ENCODE assay signal across 8 mouse cellular contexts in the genomic region with DNA sequence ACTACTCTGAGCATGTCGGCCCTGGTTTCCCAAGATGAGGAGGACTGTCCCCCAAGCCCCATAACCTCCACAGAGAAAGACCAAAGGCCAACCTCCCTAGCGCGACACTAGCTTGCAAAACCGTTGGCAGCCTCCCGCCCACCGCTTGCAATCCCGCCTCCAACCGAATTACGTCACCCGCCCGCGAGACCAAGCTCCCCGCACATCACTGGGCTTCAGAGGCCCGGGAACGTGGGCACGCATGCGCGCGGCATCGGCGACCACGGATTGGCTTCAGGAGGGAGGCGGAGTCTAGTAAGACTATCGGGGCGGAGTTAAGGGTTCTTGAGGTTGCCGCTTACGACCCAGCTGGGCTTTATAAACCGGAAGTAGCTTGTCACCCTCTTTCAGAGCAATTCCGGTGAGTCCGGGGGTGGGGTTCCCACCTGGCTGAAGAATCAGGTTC. TPM values are rescaled to one million over a fixed set of nuclear protein-coding genes. Genes with fewer than 3 reads are reported as not detected.
DNase-seq lines count a peak whose midpoint lies in the region; ATAC-seq lines count a peak whose summit lies in the region.

A gene (minus strand): TSS at position 109 of the 445 bp plus-strand sequence.
A gene (plus strand): TSS at position 314 of the 445 bp plus-strand sequence.

- DNase-seq in NIH3T3 (ENCODE audit: low read depth), result peak; percentile 100
- DNase-seq in cerebellum, postnatal 10 days, result peak; percentile 99 to 100
- DNase-seq in frontal cortex, postnatal 10 days (ENCODE audit: low spot score in 2 of 2), result peak; percentile 98 to 99
- peak; percentile 96 to 99 for DNase-seq in layer of hippocampus, postnatal 14 days (ENCODE audit: low spot score in 2 of 2)
- peak; percentile 99 for DNase-seq in lung, postnatal 14 days
- DNase-seq in retina, adult 2 months (ENCODE audit: low read depth, low spot score), result peak; percentile 92
- peak; percentile 98 to 100 for DNase-seq in thymus, postnatal 36 days

- H3K4me3 ChIP-seq in hindbrain, embryonic 12.5 days, result peak within 1 kb of the TSS; percentile 66

- H3K4me2 ChIP-seq in hindbrain, embryonic 12.5 days (replicated peaks), result peak within 1 kb of the TSS; percentile 94

- H3K4me1 ChIP-seq in hindbrain, embryonic 12.5 days, result peaks cover 43% of the 10 kb centered on the region

- peak within 1 kb of the TSS; percentile 85 for H3K9ac ChIP-seq in hindbrain, embryonic 12.5 days

- under 1% methylated on average over 30 of the region's 30 CpGs for WGBS in hindbrain, embryonic 12.5 days

- H3K27me3 ChIP-seq in hindbrain, embryonic 12.5 days, result peaks cover 23% of the 10 kb centered on the region

- peak; percentile 92 for ATAC-seq in hindbrain, embryonic 12.5 days (ENCODE audit: low FRiP score)

- no peaks in the 10 kb centered on the region for H3K9me3 ChIP-seq in hindbrain, embryonic 12.5 days (replicated peaks)

- H3K36me3 ChIP-seq in hindbrain, embryonic 12.5 days, result peaks cover 18% of the 10 kb centered on the region

- peak within 1 kb of the TSS; percentile 91 for H3K27ac ChIP-seq in hindbrain, embryonic 12.5 days

RNA-seq across cellular contexts. Expression of the first gene that starts in this region (rescaled TPM):
- 30.2 and 37.0 TPM in 2 replicates for polyA plus RNA-seq in hindbrain, embryonic 12.5 days (2016; fragmentation: Nextera tagmentation; extraction: Ambion mirVana)
- total RNA-seq in layer of hippocampus, postnatal 14 days (2021), result 10 to 100 TPM; 15.3 to 16.9 TPM

RNA-seq across cellular contexts. Expression of the second gene that starts in this region (rescaled TPM):
- 165 and 191 TPM in 2 replicates for polyA plus RNA-seq in hindbrain, embryonic 12.5 days (2016; fragmentation: Nextera tagmentation; extraction: Ambion mirVana)
- total RNA-seq in layer of hippocampus, postnatal 14 days (2021), result 10 to 100 TPM; 65.5 to 79.1 TPM

Comparison
In these comparisons a context has a peak if more than half of its experiments do, and no peak if none do; other contexts are left out.
1. Peak in every context shown above with its lines: DNase-seq, ATAC-seq, H3K4me3 ChIP-seq and H3K27ac ChIP-seq.